Mouse (Mus musculus): Measurements from ENCODE around the gene Ank. TPM values are rescaled to one million over a fixed set of nuclear protein-coding genes. Genes with fewer than 3 reads are reported as not detected.
A peak's percentile ranks its signal among the peaks of the same experiment; 100 is the strongest.
"Not testable (repeated sequence)": the region's sequence is repeated elsewhere in the genome, so short reads cannot be mapped to it uniquely, and the experiment has no call there.

Gene Ank
- polyA plus RNA-seq, 1 experiment from 2014 or later: 18.0 TPM

- Histone ChIP-seq H3K4me3 (ENCODE audit: low read depth, low read length) (no peak overlapping the region), H3K27me3 (replicated peaks; ENCODE audit: control insufficient read depth, insufficient read depth, low read length) (no peaks in the 10 kb centered on the region), H3K9me3 (ENCODE audit: control insufficient read depth, low read length) (no peaks in the 10 kb centered on the region), H3K36me3 (ENCODE audit: control insufficient read depth, insufficient read depth, low read length) (no peaks in the 10 kb centered on the region), H3K4me2 (ENCODE audit: low read depth, low read length) (no peak overlapping the region), H3K4me1 (ENCODE audit: control insufficient read depth, insufficient read depth, low read length) (no peaks in the 10 kb centered on the region), H3K9ac (ENCODE audit: low read depth, low read length) (no peak overlapping the region), H3K27ac (replicated peaks; ENCODE audit: low read depth, low read length) (no peak overlapping the region)
- WGBS: 38% methylated on average over 12 of the region's 12 CpGs
- no peak for ATAC-seq (ENCODE audit: low read depth)
- DNase-seq (ENCODE audit: low spot score): peak; percentile 66
Measured at GRCm38 (mm10) chr15:27461336-27462245, 4.9 kb upstream of the Ank start.

- no peaks in the 10 kb centered on the region for H3K9me3 ChIP-seq (ENCODE audit: control insufficient read depth, low read length)
- peaks cover 4% of the 10 kb centered on the region; the same call in 1 of the 2 replicates for H3K4me1 ChIP-seq (ENCODE audit: control insufficient read depth, insufficient read depth, low read length)
- DNase-seq (ENCODE audit: low spot score) (no peak), ATAC-seq (ENCODE audit: low read depth) (no peak)
- H3K27ac ChIP-seq (replicated peaks; ENCODE audit: low read depth, low read length): no peak overlapping the region
- H3K4me3 ChIP-seq (ENCODE audit: low read depth, low read length): no peak overlapping the region
- WGBS: 95% methylated on average over 13 of the region's 13 CpGs
- no peak overlapping the region for H3K4me2 ChIP-seq (ENCODE audit: low read depth, low read length)
- H3K9ac ChIP-seq (ENCODE audit: low read depth, low read length): no peak overlapping the region
- H3K27me3 ChIP-seq (replicated peaks; ENCODE audit: control insufficient read depth, insufficient read depth, low read length): no peaks in the 10 kb centered on the region
- H3K36me3 ChIP-seq (ENCODE audit: control insufficient read depth, insufficient read depth, low read length): no peaks in the 10 kb centered on the region
Measured at GRCm38 (mm10) chr15:27463876-27464275, 2.6 kb upstream of the Ank start.

GRCm38 (mm10) chr15:27465391-27466005 is 979 bp upstream of the Ank start:
- Histone ChIP-seq H3K4me1 (ENCODE audit: control insufficient read depth, insufficient read depth, low read length) (peaks cover 4% of the 10 kb centered on the region; the same call in 1 of the 2 replicates), H3K4me2 (ENCODE audit: low read depth, low read length) (peak overlapping the region; percentile 83), H3K9me3 (ENCODE audit: control insufficient read depth, low read length) (no peaks in the 10 kb centered on the region), H3K27me3 (replicated peaks; ENCODE audit: control insufficient read depth, insufficient read depth, low read length) (no peaks in the 10 kb centered on the region), H3K4me3 (ENCODE audit: low read depth, low read length) (peak overlapping the region; percentile 80), H3K27ac (replicated peaks; ENCODE audit: low read depth, low read length) (peak overlapping the region; percentile 77), H3K9ac (ENCODE audit: low read depth, low read length) (peak overlapping the region; percentile 81), H3K36me3 (ENCODE audit: control insufficient read depth, insufficient read depth, low read length) (no peaks in the 10 kb centered on the region)
- ATAC-seq (ENCODE audit: low read depth): no peak
- WGBS: 20% methylated on average over 8 of the region's 8 CpGs
- peak; percentile 46 for DNase-seq (ENCODE audit: low spot score)

GRCm38 (mm10) chr15:27467081-27467491 is 609 bp downstream of the Ank start:
- H3K27ac ChIP-seq (replicated peaks; ENCODE audit: low read depth, low read length): peak overlapping the region; percentile 77; the same call in 1 of the 2 replicates
- WGBS: under 1% methylated on average over 13 of the region's 25 CpGs

GRCm38 (mm10) chr15:27467641-27468040 is 1.2 kb downstream of the Ank start:
- H3K27me3 ChIP-seq (replicated peaks; ENCODE audit: control insufficient read depth, insufficient read depth, low read length): no peaks in the 10 kb centered on the region
- no peak for DNase-seq (ENCODE audit: low spot score)
- WGBS: 12% methylated on average over 7 of the region's 7 CpGs
- no peak overlapping the region for H3K27ac ChIP-seq (replicated peaks; ENCODE audit: low read depth, low read length)
- peak overlapping the region; percentile 80 for H3K4me3 ChIP-seq (ENCODE audit: low read depth, low read length)
- H3K36me3 ChIP-seq (ENCODE audit: control insufficient read depth, insufficient read depth, low read length): no peaks in the 10 kb centered on the region
- H3K9me3 ChIP-seq (ENCODE audit: control insufficient read depth, low read length): no peaks in the 10 kb centered on the region
- 0 out of 2 replicates have a peak overlapping the region, but pooled peaks have one; percentile 81 for H3K9ac ChIP-seq (ENCODE audit: low read depth, low read length)
- peak overlapping the region; percentile 83 for H3K4me2 ChIP-seq (ENCODE audit: low read depth, low read length)
- peaks cover 4% of the 10 kb centered on the region; the same call in 1 of the 2 replicates for H3K4me1 ChIP-seq (ENCODE audit: control insufficient read depth, insufficient read depth, low read length)
- ATAC-seq (ENCODE audit: low read depth): no peak

More at GRCm38 (mm10) chr15:27467081-27467491, 609 bp downstream of the Ank start:
- Histone ChIP-seq H3K36me3 (ENCODE audit: control insufficient read depth, insufficient read depth, low read length) (no peaks in the 10 kb centered on the region), H3K4me3 (ENCODE audit: low read depth, low read length) (peak overlapping the region; percentile 80), H3K9ac (ENCODE audit: low read depth, low read length) (peak overlapping the region; percentile 81), H3K27me3 (replicated peaks; ENCODE audit: control insufficient read depth, insufficient read depth, low read length) (no peaks in the 10 kb centered on the region), H3K9me3 (ENCODE audit: control insufficient read depth, low read length) (no peaks in the 10 kb centered on the region), H3K4me1 (ENCODE audit: control insufficient read depth, insufficient read depth, low read length) (peaks cover 4% of the 10 kb centered on the region; the same call in 1 of the 2 replicates), H3K4me2 (ENCODE audit: low read depth, low read length) (peak overlapping the region; percentile 83)
- ATAC-seq (ENCODE audit: low read depth) (peak; percentile 20; the same call in 1 of the 2 replicates), DNase-seq (ENCODE audit: low spot score) (no peak)

GRCm38 (mm10) chr15:27468822-27469488 is 2.5 kb downstream of the Ank start:
- no peak overlapping the region for H3K4me2 ChIP-seq (ENCODE audit: low read depth, low read length)
- no peaks in the 10 kb centered on the region for H3K27me3 ChIP-seq (replicated peaks; ENCODE audit: control insufficient read depth, insufficient read depth, low read length)
- ATAC-seq (ENCODE audit: low read depth): no peak

GRCm38 (mm10) chr15:27470346-27470745 is 3.9 kb downstream of the Ank start:
- not testable (repeated sequence) for H3K9me3 ChIP-seq (ENCODE audit: control insufficient read depth, low read length); H3K4me3 ChIP-seq (ENCODE audit: low read depth, low read length); ATAC-seq (ENCODE audit: low read depth); H3K27ac ChIP-seq (replicated peaks; ENCODE audit: low read depth, low read length); H3K4me2 ChIP-seq (ENCODE audit: low read depth, low read length); H3K4me1 ChIP-seq (ENCODE audit: control insufficient read depth, insufficient read depth, low read length); DNase-seq (ENCODE audit: low spot score); H3K9ac ChIP-seq (ENCODE audit: low read depth, low read length); H3K27me3 ChIP-seq (replicated peaks; ENCODE audit: control insufficient read depth, insufficient read depth, low read length); H3K36me3 ChIP-seq (ENCODE audit: control insufficient read depth, insufficient read depth, low read length)
- WGBS: 55% methylated on average over 3 of the region's 3 CpGs

More at GRCm38 (mm10) chr15:27468822-27469488, 2.5 kb downstream of the Ank start:
- no peak overlapping the region for H3K27ac ChIP-seq (replicated peaks; ENCODE audit: low read depth, low read length)
- H3K9me3 ChIP-seq (ENCODE audit: control insufficient read depth, low read length): no peaks in the 10 kb centered on the region
- H3K9ac ChIP-seq (ENCODE audit: low read depth, low read length): no peak overlapping the region
- DNase-seq (ENCODE audit: low spot score): no peak
- H3K4me3 ChIP-seq (ENCODE audit: low read depth, low read length): no peak overlapping the region
- H3K36me3 ChIP-seq (ENCODE audit: control insufficient read depth, insufficient read depth, low read length): no peaks in the 10 kb centered on the region
- WGBS: 77% methylated on average over 4 of the region's 4 CpGs
- H3K4me1 ChIP-seq (ENCODE audit: control insufficient read depth, insufficient read depth, low read length): peaks cover 4% of the 10 kb centered on the region; the same call in 1 of the 2 replicates

GRCm38 (mm10) chr15:27472315-27472714 is 5.8 kb downstream of the Ank start:
- 77% methylated on average over 9 of the region's 9 CpGs for WGBS
- DNase-seq (ENCODE audit: low spot score) (no peak), ATAC-seq (ENCODE audit: low read depth) (no peak)
- Histone ChIP-seq H3K4me2 (ENCODE audit: low read depth, low read length) (no peak overlapping the region), H3K9me3 (ENCODE audit: control insufficient read depth, low read length) (no peaks in the 10 kb centered on the region), H3K4me3 (ENCODE audit: low read depth, low read length) (no peak overlapping the region), H3K4me1 (ENCODE audit: control insufficient read depth, insufficient read depth, low read length) (peaks cover 4% of the 10 kb centered on the region; the same call in 1 of the 2 replicates), H3K9ac (ENCODE audit: low read depth, low read length) (no peak overlapping the region), H3K27me3 (replicated peaks; ENCODE audit: control insufficient read depth, insufficient read depth, low read length) (no peaks in the 10 kb centered on the region), H3K27ac (replicated peaks; ENCODE audit: low read depth, low read length) (no peak overlapping the region), H3K36me3 (ENCODE audit: control insufficient read depth, insufficient read depth, low read length) (no peaks in the 10 kb centered on the region)
